Mouse (Mus musculus) adrenal gland, adult 2 months (tissue): Measurements from ENCODE around the gene Galnt7. TPM values are rescaled to one million over a fixed set of nuclear protein-coding genes. Genes with fewer than 3 reads are reported as not detected.

Experiments used
- DNase-seq: peaks from one replicate; pipeline ENCODE4 v3.0.0; 2021
- polyA plus RNA-seq: library from polyadenylated mRNA; depleted of rRNA; stranded (reverse); fragments of >200 nt; gene quantifications from 2 replicates; pipeline ENCODE4 v1.2.3, GENCODE M21; 2012
- total RNA-seq, 2 experiments: library from RNA; stranded (reverse); gene quantifications; 2 replicates each; pipeline ENCODE4 v1.2.3; 2021

The Galnt7 gene
- total and polyA plus RNA-seq, 3 experiments = 0.84 to 12.6 (median 11.0) TPM

DNA sequence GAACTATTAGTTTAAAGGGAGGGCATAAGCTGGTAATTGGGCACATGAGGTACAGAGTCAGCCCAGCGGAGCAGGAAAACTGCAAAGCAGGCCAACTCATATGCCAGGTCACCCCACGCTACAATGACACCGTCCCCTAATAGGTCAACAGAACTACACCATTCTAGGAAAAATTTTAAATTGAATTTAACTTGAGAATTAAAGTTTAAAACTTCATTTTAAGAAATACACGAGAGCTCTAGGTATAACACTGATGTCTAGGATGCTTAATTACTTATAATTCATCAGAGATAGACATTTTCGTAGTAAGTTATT is 67.7 kb downstream of the Galnt7 start:
- DNase-seq = no peak

DNA sequence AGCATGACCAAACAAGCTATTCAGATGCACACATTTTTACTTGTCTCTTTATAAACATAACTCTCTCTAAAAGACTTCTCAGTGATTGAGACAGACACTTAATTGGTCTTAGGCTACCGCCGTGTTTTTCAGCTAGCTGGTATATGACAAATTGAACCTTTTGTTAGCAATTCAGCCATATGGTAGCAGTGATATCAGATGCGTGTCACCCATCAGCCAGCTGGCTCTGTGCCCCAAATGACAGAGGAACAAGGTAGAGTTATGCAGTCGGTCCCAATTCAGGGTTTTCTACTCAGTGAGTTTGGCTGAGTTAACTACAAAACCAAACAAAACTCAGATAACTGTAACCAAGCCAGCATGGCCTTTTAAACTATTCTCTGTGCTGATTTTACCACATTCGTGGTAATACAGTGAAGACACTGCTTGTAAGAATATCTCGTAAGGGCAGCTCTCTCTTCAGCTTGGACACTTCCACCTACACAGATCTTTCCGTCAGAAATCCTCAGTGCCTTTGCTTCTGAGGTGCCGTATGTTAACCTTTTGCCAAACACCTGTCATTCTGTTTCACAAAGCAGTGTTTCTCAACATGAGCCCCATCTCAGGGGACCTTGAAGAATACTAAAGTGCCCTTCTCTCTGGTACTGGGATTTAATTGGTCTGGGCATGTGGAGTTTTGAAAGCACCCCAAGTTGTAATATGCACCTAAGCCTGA is 68.3 kb downstream of the Galnt7 start:
- DNase-seq = peak; percentile 31

DNA sequence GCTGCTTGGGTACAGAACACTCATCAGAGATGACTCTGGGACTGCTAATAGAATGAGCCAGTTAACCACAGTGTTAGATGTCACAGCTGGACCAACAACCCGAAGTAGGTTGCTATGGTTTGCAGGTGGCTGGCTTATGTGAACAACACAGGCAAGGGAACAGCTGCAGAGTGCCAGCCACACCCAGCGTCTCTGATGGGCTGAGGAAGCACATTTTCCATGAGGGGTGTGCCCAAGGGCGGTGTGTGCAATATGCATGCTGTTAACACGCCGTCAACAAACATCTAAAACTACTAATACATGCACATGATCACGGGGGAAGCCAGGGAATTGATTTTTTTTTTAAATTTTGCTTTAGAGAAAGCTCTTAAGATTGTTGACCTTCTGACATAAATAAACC is 73.0 kb downstream of the Galnt7 start:
- no peak for DNase-seq

DNA sequence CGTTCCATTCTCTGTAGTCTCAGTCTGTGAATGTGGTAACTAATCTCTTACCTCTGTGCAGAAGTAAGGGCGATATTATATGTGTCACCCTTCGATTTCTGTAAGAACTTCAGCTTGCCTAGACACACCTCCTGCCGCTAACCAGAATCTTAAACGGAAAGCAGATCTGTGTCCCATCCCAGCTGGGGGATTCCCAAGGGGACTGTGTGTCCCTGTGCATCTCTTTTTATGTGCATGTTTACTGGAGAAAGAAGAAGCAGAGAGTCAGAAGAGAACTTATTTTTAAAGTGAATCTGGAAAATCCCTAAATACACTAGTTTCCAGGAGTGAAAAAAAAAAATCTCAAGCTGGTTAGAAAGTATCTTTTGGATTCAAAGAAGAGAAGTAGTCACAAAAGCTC is 75.5 kb downstream of the Galnt7 start:
- DNase-seq = no peak

DNA sequence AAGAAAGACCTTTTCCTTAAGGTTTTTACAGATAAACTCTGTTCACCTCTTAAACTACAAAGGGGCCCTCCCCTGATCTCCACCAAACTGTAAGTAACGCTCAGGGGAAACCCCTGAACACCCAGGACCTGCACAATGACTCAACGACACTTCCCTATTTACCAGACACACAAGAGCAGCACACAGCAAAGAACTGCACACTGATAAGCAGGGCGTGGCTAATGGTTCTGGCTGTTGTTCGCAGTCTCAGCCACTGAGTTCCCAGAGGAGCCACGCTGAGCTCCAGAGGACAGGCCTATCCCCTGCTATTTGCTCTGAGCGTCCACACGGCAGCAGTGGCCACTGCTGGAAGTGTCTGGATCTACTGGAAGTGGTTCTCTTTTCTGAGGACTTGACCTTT is 76.6 kb downstream of the Galnt7 start:
- peak; percentile 82 for DNase-seq

DNA sequence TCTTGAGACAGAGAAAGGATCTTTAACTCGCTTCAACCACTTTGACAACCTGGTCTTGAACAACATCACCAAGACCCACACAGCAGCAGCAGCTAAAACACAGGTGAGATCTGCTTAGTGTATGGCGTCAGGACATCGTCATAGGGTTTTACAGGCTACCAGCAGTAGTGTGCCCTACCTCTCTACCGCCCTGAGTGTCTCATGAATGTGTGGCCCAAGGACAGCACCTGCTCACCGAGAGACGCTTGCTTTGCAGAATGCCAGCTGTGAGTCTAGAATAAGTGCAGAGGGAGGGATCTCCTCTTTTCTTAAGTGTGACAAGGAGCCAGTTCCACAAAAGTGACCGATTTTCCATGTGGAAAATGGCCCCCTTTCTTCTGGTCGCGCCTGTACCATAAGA is 77.5 kb downstream of the Galnt7 start:
- DNase-seq = no peak

DNA sequence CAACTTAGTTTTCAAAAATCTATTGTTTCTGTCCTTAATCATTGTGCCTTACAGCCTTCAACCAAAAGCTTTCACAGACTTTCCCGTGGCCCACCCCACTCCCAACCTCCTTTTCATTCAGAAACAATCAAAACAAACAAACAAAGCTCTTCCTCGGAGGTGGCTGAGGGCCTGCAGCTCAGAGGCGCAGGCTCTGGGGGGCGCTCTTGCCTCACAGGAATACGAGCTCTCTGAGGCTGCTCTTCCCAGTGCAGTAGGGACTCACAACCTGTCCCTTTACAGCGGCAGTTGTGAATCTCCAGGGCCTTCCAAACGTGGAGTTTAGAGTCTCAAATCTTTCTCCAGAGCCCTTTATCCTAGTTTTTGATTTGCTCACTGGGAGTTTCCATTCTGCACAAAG is 78.4 kb downstream of the Galnt7 start:
- DNase-seq = peak; percentile 70

DNA sequence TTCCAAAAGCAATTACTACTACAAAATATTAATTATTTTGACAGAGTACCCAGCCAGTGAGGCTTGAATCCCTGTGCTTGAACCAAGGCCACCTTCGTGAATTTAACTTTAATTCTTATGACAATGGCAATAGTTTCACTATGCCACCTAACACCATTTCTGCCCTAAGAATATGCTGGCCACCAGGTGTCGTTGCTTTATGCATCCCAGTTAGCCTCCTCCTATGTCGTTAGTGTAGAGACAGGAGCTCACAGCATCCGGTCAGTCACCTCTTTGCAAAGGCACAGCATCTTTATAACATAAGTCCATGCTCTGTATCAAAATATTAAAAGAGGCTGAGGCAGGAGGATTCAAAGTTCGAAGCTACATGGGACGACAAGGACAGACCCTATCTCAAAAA is 79.0 kb downstream of the Galnt7 start:
- DNase-seq = no peak

DNA sequence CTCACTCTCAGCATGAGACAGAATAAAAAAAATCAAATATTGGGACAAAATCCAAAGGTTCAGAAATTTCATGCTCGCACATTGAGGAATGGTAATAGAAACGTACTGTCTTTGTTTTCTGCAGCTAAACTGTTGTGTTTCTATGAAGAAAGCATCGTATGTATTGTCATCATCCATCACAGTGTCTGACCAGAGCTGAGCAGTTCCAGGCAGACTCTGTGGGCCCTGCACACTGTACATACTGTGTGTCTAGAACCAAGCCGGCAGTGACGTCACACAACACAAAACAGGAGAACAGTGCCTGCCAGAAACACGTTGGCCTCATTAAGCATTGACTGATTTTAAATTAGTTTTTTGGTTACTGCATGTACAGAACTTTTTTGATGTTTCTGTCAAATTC is 82.9 kb downstream of the Galnt7 start:
- DNase-seq = no peak

DNA sequence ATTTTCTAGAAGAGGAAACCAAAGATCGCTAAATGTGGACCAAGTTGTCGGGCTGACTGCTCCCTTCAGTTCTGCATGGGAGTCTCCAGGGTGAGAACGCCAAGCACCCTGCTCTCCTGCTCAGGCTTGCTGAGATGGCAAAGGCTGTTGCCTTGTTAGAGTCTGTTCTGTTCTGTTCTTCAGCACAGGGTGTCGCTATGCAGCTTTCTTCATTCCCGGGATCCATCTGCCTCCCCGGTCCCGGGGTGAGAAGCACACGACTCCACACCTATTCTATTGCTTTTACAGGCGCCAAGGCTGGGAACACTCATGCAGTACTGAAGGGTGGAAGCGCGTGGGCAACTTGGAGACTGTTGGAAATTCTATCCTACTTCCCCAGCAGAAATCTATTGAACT is 83.4 kb downstream of the Galnt7 start:
- no peak for DNase-seq

DNA sequence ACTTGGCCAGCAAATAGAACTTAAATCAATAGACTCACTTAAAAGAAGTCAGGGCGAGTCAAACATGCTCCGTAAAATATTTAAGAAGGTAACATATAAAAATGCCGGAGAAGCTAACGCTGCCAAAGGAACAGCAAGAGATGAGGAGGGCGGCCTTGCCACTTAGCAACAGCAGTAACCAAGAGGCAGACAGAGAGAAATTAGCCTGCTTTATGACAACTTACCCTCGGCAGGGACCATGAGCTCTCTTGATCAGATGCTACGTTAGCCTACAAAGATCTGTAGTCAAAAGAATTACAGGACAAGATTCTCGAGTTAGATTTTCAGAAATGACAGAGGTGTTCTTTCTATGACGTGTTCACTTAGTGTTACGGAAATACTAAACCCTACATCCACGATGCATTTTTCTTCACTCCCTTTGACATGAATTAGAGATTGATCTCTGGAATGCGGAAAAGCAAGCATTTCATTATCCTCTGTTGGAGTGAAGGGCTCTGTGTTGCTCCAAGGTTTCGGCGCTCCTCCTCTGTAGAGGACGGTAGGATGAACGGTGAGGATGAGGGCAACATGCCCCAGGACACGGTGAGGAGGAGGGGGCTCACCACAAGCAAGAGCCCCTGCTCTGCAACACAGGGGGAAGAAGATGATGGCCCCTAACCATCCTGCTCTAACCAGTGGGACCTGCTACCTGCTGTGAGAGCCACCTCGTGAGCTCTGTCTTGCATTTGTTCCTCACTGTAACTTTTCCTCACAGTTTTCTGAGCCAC is 84.0 kb downstream of the Galnt7 start:
- no peak for DNase-seq

DNA sequence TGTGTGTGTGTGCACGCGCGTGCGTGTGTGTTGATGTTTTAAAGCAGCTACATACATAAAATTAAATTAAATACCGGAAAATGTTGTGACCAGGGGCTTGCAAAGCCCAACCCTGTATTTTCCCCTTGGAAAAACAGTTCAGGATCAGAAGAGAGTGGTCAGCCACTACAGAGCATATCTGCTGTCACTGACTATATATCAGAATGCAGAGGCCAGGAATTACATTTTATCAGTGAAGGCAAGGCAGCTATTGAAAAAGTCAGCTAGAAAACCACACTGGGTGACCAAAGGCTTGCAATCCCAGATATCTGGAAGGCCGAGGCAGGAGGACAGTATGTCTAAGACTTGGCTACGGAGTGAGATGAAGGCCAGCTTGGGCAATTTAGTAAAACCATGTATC is 84.8 kb downstream of the Galnt7 start:
- DNase-seq = no peak

DNA sequence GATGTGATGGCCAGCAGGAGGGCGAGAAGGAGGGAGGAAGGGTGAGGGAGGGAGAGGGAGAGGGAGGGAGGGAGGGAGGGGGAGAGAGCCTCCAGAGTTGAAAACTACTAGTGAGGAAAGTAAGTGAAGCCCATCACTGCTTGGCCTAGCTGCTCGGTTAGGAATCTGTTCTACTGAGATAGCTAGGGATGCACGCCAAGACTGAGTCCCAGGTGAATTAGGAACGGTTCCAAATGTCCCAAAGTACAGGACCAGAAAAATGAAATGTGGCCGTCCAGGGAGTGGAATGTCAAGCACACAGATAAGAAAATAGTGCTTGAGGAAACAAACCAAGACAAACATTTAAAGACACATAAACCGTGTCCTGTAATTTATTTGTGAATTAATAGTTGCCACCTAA is 87.8 kb downstream of the Galnt7 start:
- DNase-seq = no peak

DNA sequence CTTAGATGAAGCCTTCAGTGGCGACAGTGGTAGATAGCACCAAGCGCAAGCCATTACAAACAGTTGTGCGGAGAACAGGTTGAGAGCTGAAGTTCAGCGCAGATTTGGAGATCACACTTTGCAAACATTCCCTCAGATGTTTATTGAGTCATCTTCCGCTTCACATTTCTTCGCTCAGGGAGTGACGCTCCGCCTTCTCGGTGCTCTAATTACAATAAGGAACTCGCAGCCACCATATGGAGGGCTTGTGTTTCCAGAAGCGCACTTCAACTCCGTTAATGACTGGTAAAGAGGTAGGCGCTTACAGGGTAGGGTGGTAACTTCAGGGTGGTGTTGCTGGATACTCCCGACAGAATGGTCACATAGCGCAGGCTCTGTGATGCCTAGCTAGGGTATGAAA is 89.1 kb downstream of the Galnt7 start:
- no peak for DNase-seq

DNA sequence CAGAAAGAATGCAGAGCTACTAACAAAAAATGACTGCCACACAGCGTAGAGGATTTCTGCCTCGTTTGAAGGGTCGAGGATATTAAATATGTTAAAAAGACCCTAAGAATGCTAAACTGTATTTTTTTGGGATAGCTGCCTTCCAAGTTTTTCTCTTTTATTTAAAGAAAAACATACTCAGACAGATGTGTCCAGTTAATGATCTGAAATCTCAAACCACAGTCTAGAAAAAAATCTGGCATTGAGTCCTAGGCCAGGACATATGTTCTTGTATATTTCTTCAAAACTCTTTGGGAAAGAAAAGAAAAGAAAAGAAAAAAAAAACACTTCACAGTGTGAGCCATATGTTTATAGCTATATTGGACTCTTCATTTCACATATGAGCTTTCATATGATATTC is 90.1 kb downstream of the Galnt7 start:
- no peak for DNase-seq

DNA sequence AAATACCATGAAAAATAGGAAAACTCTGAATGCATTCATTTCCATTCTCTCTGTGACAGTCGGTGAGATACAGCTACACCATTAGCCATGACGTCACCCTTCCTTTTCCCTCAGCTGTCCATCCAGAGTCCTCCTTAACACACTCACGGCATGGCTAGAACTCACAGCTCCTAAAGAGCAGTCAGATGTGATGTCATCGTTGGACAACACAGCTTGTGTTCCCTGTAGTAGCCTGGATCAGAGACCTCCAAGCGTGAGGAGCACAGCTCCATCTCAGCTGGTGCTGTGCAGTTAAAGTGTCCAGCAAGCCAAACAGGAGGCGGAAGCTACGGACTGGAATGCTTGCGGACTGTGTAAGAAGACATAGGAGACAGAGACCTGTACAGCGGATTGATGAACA is 91.9 kb downstream of the Galnt7 start:
- DNase-seq = no peak

DNA sequence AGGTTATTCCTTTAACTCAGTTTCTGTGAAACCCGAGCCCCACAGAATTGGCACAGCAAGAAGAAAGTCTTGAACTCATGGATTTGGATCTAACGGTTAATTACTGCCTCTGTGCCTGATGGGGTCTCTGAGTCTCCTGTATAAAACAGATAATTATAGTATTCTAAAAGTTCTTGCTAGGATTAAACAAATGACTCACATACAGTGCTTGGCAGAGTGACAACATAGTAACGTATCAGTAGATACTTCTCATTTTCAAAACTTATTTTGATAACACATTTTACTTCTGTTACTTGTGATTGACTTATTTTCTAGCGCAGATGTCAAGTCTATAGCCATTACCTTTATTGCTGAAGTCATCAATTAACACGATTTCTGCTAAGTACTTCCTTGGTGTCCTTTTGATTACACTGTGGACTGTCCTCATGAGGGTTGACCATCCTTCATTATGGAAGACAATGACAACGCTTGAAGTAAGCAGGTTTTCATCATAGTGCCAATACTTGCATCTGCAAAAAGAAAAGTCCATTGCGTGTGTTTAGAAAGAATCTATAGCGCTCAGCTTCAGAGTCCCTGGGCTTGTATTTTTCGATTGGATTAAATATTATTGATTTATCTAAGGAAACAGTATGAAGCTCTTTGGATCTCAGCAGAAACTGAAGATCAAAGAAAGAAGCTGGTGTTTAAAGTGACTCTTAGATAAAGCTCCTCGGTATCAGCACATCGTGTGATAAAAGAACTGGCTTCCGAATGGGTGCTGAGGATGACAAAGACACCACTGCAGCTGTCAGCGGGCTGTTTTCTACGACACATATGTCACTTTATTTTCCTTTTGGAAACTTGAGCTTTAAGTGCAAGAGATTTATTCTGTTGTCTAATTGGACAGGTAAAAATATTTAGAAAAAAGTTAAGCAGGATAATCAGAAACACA is 100.5 kb downstream of the Galnt7 start:
- no peak for DNase-seq

DNA sequence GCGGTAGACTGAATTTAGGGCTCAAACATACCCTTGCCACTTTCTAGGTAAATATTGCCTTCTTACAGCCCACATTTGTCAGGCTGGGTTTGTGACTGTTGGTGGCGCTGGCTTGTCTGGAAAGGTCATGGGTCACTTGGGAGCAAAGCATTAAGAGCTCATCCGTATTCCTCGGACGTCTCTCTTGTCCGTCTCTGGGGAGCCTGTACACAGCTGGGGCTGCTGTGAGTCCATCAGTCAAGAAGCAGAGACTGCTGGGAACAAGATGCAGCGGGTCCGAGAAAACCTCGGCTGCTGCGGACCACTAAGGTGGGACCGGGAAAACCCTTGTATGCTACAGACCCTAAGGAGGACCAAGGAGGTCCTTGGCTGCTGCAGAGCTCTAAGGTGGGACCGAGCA is 105.3 kb downstream of the Galnt7 start:
- no peak for DNase-seq

DNA sequence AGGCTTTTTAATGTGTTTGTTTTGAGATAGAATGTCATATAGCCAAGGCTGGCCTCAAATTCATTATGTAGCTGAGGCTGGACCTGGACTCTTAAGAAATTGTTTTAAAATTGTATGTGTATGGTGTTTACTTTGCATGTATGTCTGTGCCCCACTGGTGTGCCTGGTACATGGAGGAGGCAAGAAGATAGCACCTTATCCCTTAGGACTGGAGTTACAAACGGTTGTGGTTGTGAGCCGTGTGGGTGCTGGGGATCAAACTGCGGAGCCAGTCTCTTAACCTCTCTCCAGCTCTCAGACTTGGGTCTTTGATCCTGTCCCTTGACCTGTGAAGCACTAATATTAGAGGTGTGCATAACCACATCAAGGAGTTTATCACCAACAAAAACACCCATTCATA is 106.0 kb downstream of the Galnt7 start:
- no peak for DNase-seq

DNA sequence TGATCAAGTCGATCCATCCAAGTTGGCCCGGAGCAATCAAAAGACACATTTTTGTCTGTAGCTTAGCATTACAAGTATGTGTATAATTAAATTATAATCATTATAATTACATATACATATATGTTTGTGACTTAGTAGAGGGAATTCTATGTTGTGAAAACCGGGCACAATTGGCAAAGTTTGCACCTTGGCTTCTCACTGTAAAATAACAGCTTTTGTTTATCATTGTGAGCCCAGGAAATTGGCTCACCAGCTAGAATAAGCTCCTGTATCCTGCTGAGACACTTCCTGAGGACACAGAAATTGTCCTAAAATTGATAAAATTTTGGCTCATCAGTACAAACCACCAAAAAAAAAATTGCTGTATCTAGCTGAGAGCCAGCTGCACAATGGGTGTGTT is 106.4 kb downstream of the Galnt7 start:
- no peak for DNase-seq

DNA sequence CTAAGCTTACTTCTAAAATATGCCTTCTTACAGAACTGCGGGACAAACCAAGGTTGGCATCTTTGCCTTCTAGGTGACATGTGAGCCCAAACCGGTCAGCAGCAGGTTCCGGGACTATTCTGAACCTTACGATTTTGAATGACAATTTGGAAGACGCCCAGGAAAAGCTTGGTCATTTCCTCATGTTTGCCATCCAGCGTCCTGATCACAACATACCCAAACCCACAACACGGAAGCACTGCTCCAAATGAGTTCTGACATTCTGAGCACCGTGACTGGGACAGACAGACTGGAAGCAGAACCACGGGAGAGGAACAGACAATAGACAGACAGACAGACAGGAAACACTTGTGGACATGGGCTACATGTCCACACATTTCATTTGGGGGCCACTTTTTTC is 111.4 kb downstream of the Galnt7 start:
- DNase-seq = no peak

DNA sequence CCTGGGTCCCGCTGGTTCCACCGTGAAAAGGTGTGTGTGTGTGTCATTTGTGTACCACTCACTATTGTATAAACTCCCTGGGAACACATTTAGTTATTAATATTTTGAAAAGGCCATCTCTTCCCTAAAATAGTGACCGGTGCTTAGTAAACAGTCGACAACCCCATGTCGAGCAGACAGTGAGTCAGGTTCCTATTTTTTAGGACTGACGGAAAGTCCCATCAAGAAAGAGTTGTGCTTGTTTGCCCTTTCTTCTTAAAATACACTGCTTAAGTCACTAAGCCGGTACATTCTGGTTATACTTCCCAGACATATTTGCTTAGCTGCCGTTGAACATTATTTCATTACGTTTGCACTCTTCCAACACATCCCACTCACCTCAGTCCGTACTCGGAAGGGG is 111.9 kb downstream of the Galnt7 start:
- no peak for DNase-seq
